Mouse (Mus musculus) embryonic fibroblast, embryonic 13.5 days (primary cell): ENCODE results near the gene Dll1. TPM values are rescaled to one million over a fixed set of nuclear protein-coding genes. Genes with fewer than 3 reads are reported as not detected.

Source experiments
- H3K27ac ChIP-seq: 2 replicates; pipeline ENCODE4 v1.5.1; 2012; ENCODE audit warnings: low read length, control low read depth, inconsistent platforms; ENCODE audit not compliant: insufficient read depth
- H3K4me1 ChIP-seq: 2 replicates; pipeline ENCODE4 v1.6.1; 2011; ENCODE audit warnings: low read length; ENCODE audit not compliant: control insufficient read depth, insufficient read depth
- H3K4me3 ChIP-seq: 2 replicates; pipeline ENCODE4 v1.5.1; 2011; ENCODE audit warnings: mild to moderate bottlenecking, control low read depth, low read length; ENCODE audit not compliant: insufficient read depth
- CTCF ChIP-seq: IDR thresholded peaks from 2 replicates; pipeline ENCODE4 v1.5.1; 2011; ENCODE audit warnings: mild to moderate bottlenecking, control low read depth, low read length, moderate library complexity, borderline replicate concordance; ENCODE audit not compliant: insufficient read depth
- POLR2A ChIP-seq: IDR thresholded peaks from 2 replicates; pipeline ENCODE4 v1.6.1; 2011; ENCODE audit warnings: low read depth, mild to moderate bottlenecking, control low read depth, low read length, moderate library complexity
- polyA plus RNA-seq: library from polyadenylated mRNA; stranded (reverse); fragments of >200 nt; gene quantifications from 2 replicates; pipeline ENCODE4 v1.2.4, GENCODE M21; 2011; ENCODE audit warnings: low read depth; ENCODE audit not compliant: missing spikeins, insufficient read length

The Dll1 gene
- 0.40 and 0.97 TPM in 2 replicates for polyA plus RNA-seq

- Histone ChIP-seq H3K4me3 (peak within 1 kb of the TSS; percentile 62), H3K4me1 (peaks cover 3% of the 10 kb centered on the region; the same call in 1 of the 2 replicates), H3K27ac (no peak within 1 kb of the TSS)
- TF ChIP-seq CTCF (no peak), POLR2A (no peak)
These were observed at the start of gene Dll1 for GRCm38 (mm10) chr17:15376494-15377181. Gene Dll1, minus strand, starts transcription at chr17:15376872.

DNA sequence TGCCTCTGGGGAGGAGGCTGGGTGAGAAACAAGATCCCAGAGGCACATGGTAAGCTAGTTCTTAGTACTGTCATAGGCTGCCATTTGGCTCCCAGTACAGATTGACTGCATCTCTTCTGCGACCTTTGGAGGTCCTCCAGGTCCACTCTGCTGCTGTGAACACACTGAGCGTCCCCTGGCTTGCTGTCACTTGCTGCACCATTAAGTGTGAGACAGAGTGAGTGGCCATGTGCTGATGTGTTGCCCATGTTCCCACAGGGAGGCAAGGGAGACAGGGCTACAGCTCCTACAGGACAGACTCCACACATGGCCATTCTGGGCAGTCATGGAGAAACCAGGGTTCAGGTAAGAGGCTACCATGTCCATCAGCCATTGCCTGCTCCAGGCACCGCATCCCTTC, 49.3 kb upstream of the Dll1 start:
- no peak for TF ChIP-seq CTCF
- TF ChIP-seq POLR2A = no peak
- Histone ChIP-seq H3K4me1 (no peaks in the 10 kb centered on the region), H3K4me3 (no peak overlapping the region), H3K27ac (no peak overlapping the region)

- Histone ChIP-seq H3K27ac (no peak overlapping the region), H3K4me1 (no peaks in the 10 kb centered on the region)
- TF ChIP-seq CTCF (no peak), POLR2A (no peak)
These were observed 46.6 kb upstream of the Dll1 start for GRCm38 (mm10) chr17:15423080-15423765.

GRCm38 (mm10) chr17:15422666-15423065, 46.0 kb upstream of the Dll1 start:
- TF ChIP-seq POLR2A (no peak), CTCF (no peak)
- Histone ChIP-seq H3K4me1 (no peaks in the 10 kb centered on the region), H3K4me3 (no peak overlapping the region), H3K27ac (no peak overlapping the region)

More at GRCm38 (mm10) chr17:15423080-15423765, 46.6 kb upstream of the Dll1 start:
- no peak overlapping the region for H3K4me3 ChIP-seq

DNA sequence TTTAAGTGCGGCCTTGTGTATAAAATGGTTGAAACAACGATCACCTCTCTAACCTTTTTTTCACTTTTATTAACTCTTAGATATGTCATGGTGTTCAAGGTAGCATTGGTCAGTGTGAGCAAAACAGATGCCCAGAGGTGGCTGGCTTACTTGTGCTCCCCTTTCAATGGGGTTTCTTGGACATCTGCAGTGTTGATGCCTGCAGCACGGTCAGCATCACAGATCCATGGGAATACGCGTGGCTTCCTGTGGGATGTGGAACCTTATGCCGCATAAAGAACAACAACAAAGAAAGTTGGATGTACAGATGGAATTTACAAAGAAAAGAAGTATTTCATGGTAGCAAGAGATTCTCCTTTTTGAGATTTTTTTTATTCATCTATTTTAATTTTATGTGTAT, 44.8 kb upstream of the Dll1 start:
- no peak overlapping the region for H3K4me3 ChIP-seq

GRCm38 (mm10) chr17:15420021-15420603, 43.4 kb upstream of the Dll1 start:
- Histone ChIP-seq H3K27ac (no peak overlapping the region), H3K4me3 (no peak overlapping the region), H3K4me1 (no peaks in the 10 kb centered on the region)
- TF ChIP-seq POLR2A = no peak
- no peak for TF ChIP-seq CTCF

More for the DNA sequence above, 44.8 kb upstream of the Dll1 start:
- Histone ChIP-seq H3K4me1 (no peaks in the 10 kb centered on the region), H3K27ac (no peak overlapping the region)
- TF ChIP-seq POLR2A (no peak), CTCF (no peak)

GRCm38 (mm10) chr17:15419534-15419933, 42.9 kb upstream of the Dll1 start:
- H3K4me1 ChIP-seq = no peaks in the 10 kb centered on the region
- no peak for TF ChIP-seq POLR2A
- no peak for TF ChIP-seq CTCF
- no peak overlapping the region for H3K27ac ChIP-seq
- H3K4me3 ChIP-seq = no peak overlapping the region

DNA sequence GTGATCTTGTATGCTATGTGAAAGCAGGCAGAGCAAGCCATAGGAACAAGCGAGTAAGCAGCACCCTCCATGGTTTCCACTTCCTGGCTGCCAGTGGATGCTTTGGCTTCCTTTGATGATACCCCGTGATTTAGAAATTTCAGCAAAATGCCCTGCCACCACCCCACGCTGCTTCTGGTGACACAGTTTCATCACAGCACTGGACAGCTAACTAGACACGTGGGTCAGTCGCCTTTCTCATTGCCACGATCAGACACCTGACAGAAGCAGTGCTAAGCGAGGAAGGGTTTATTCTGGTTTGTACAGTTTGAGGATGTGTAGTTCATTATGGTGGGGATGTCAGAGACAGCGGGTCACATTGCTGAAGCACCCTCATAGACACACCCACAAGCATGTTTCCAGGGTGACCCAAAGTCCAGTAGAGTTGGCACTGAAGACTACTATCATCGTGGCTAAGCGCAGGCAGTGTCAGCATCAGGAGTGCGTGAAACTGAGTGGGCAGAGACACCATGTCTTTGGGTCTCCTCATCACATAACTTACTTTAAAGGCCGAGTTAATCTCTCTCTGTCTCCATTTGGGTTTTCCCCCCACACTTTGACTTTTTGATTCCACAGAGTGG, 40.0 kb upstream of the Dll1 start:
- no peak overlapping the region for H3K4me3 ChIP-seq
- no peaks in the 10 kb centered on the region for H3K4me1 ChIP-seq
- H3K27ac ChIP-seq = no peak overlapping the region
- no peak for TF ChIP-seq POLR2A
- no peak for TF ChIP-seq CTCF

- no peak overlapping the region for H3K4me3 ChIP-seq
- TF ChIP-seq POLR2A = no peak
- TF ChIP-seq CTCF = no peak
- H3K4me1 ChIP-seq = no peaks in the 10 kb centered on the region
- H3K27ac ChIP-seq = no peak overlapping the region
These were observed 34.2 kb upstream of the Dll1 start for GRCm38 (mm10) chr17:15410861-15411260.
